Mouse (Mus musculus): ENCODE data around the gene Sorbs1. TPM values are rescaled to one million over a fixed set of nuclear protein-coding genes. Genes with fewer than 3 reads are reported as not detected.
A peak's percentile ranks its signal among the peaks of the same experiment; 100 is the strongest.

The Sorbs1 gene
- polyA plus RNA-seq, 1 experiment from 2014 or later = 35.7 TPM

DNA sequence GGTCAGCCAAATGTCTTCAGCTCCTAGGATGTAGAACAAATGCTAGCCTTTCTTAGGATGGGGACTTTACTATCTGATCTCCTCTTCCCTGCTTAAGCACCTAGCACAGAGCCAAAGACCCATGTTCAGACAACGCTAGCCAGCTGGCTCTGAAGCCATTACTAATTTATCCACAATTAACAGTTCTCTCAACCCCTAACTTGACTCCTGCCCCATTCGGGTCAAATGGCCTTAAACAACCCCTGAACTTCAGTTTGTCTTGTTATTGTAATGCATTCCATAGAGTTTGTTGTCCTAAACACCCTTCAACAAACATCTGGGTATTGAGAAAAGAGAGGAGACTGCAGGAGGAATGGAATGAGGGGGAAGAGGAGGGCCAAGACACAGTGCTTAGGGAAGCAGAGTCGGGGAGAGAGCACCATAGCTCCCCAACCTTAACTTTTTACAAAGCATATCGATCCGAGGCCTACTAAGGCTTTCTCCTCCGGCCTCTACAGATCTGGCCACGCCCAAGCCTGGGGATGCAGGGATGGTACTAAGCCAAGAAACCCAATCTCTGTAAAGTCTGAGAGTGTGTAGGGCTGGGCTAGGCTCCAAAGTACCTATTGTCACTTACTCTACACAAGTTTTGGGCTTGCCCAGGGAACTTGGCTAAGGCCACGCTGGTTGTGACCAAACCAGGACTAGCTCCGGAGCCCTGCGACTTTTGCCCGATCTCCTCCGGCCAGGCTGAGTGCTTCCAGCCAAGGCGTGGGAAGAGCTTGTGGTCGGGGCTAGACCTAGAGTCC, 238.0 kb downstream of the Sorbs1 start:
- Histone ChIP-seq H3K4me3 (ENCODE audit: low read depth, low read length) (no peak overlapping the region), H3K4me1 (ENCODE audit: control insufficient read depth, insufficient read depth, low read length) (no peaks in the 10 kb centered on the region), H3K27ac (replicated peaks; ENCODE audit: low read depth, low read length) (no peak overlapping the region), H3K27me3 (ENCODE audit: control insufficient read depth, insufficient read depth, low read length) (peaks cover 6% of the 10 kb centered on the region; the same call in 1 of the 2 replicates), H3K36me3 (replicated peaks; ENCODE audit: control insufficient read depth, insufficient read depth, low read depth, low read length) (no peaks in the 10 kb centered on the region), H3K9me3 (replicated peaks; ENCODE audit: control insufficient read depth, low read length) (no peaks in the 10 kb centered on the region), H3K4me2 (ENCODE audit: low read depth, low read length) (no peak overlapping the region), H3K9ac (replicated peaks; ENCODE audit: low read length) (no peak overlapping the region)
- DNase-seq (ENCODE audit: low spot score) (no peak), ATAC-seq (replicated peaks; ENCODE audit: insufficient number of reproducible peaks, low FRiP score, low TSS enrichment, low read depth) (no peak)
- WGBS = 82% methylated on average over 14 of the region's 14 CpGs

DNA sequence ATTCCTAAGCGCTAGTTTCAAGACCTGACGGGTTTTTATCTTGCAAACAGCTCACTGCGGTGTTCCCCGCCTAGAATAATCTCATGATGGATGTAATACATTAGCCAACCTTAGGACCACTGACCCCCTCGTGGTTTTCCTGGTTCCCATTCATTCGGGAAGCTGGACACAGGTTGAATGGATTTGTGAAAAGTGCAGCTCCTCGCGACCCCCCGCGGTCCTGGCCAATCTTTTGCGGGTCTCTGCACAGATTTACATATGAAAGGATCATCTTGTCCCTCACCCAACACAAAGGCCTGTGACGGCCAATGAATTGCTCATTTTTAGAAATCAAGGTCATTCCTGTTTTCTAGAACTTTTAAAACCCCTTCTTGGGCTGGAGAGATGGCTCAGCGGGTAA, 240.9 kb downstream of the Sorbs1 start:
- no peak overlapping the region for H3K4me2 ChIP-seq (ENCODE audit: low read depth, low read length)
- WGBS = 36% methylated on average over 13 of the region's 13 CpGs
- no peaks in the 10 kb centered on the region for H3K36me3 ChIP-seq (replicated peaks; ENCODE audit: control insufficient read depth, insufficient read depth, low read depth, low read length)
- H3K9ac ChIP-seq (replicated peaks; ENCODE audit: low read length) = no peak overlapping the region
- H3K27me3 ChIP-seq (ENCODE audit: control insufficient read depth, insufficient read depth, low read length) = peaks cover 10% of the 10 kb centered on the region; the same call in 1 of the 2 replicates
- H3K4me1 ChIP-seq (ENCODE audit: control insufficient read depth, insufficient read depth, low read length) = no peaks in the 10 kb centered on the region
- H3K4me3 ChIP-seq (ENCODE audit: low read depth, low read length) = no peak overlapping the region
- DNase-seq (ENCODE audit: low spot score) (no peak), ATAC-seq (replicated peaks; ENCODE audit: insufficient number of reproducible peaks, low FRiP score, low TSS enrichment, low read depth) (no peak)
- H3K9me3 ChIP-seq (replicated peaks; ENCODE audit: control insufficient read depth, low read length) = no peaks in the 10 kb centered on the region
- no peak overlapping the region for H3K27ac ChIP-seq (replicated peaks; ENCODE audit: low read depth, low read length)

DNA sequence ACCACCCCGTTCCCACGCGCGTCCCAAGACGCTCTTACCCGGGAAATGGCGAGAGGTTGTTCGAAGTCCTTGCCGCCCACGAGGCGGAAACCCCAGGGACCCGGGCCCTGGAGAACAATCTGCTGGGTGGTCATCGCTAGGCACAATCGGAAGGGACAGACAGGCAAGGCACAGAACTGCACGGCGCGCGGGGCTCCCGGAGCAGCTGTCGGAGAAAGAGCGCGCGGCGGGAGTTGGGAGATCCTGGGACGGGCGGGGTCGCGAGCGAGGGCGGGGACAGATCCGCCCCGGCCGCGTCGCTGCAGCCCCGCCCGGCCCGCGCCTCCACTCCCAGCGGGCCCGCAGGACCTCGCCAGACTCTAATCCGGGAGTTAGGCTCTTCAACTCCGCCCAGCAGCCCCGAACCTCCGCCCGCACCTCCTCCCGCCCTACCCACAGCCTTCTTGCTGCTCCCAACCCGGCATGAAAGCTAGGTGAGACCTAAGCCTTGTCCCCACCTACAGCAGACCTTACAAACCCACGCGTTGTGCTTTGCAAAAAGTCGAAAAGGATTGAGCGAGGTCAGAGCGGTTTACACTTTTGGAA, 242.2 kb downstream of the Sorbs1 start, which contains the start of gene Pdlim1:
Pdlim1 (minus strand) TSS at position 535 of the 585 bp plus-strand sequence.
- Histone ChIP-seq H3K4me2 (ENCODE audit: low read depth, low read length) (peak within 1 kb of the TSS; percentile 92), H3K4me3 (ENCODE audit: low read depth, low read length) (peak within 1 kb of the TSS; percentile 55), H3K27ac (replicated peaks; ENCODE audit: low read depth, low read length) (no peak within 1 kb of the TSS), H3K9ac (replicated peaks; ENCODE audit: low read length) (peak within 1 kb of the TSS; percentile 58), H3K4me1 (ENCODE audit: control insufficient read depth, insufficient read depth, low read length) (no peaks in the 10 kb centered on the region), H3K9me3 (replicated peaks; ENCODE audit: control insufficient read depth, low read length) (no peaks in the 10 kb centered on the region), H3K36me3 (replicated peaks; ENCODE audit: control insufficient read depth, insufficient read depth, low read depth, low read length) (no peaks in the 10 kb centered on the region), H3K27me3 (ENCODE audit: control insufficient read depth, insufficient read depth, low read length) (peaks cover 10% of the 10 kb centered on the region; the same call in 1 of the 2 replicates)
- ATAC-seq (replicated peaks; ENCODE audit: insufficient number of reproducible peaks, low FRiP score, low TSS enrichment, low read depth) (peak; percentile 78), DNase-seq (ENCODE audit: low spot score) (peak; percentile 80)
- under 1% methylated on average over 42 of the region's 54 CpGs for WGBS

DNA sequence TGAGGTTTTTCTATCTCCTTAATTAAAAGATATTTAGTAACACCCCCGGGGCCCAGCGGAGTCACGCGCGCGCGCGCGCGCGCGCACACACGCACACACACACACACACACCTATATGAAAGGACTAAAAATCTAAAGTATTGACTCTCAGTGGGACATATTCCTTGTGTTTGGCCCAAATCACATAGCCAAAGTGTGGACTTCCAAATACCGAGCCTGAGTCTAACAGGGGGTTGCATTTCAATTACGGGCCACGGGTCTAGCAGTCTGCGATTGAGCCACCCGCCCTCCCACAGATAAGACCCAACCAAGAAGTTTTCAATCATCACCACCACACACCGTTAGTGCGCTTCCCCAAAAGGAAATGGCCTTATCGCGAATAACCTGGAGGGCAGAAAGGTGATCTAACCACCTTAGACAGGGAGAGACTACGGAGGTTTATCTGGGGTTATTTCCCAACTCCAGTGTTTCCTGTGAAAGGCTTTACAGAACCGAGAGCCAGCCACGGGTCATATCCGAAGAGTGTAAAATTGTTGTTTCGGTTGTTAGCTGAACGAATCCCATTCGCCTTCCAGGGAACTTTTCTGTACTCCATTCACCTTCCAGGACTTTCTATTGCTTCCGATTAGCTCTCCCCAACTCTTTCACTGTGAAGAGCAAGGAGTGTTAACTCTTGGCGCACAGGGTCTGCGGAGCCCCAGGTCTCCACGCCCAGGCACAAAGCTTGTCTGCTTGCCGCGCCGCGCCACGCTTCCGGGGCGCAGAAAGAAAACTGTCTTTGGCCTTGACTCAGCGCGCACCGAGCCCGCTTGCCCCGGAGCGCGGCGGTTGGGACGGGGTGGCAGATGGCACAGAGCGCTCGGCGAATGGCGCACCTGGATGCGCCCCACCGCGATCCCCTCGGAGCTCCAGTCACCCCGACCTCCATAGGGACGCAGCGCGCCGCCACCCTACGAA, 242.9 kb downstream of the Sorbs1 start:
- peak overlapping the region; percentile 92 for H3K4me2 ChIP-seq (ENCODE audit: low read depth, low read length)
- no peaks in the 10 kb centered on the region for H3K4me1 ChIP-seq (ENCODE audit: control insufficient read depth, insufficient read depth, low read length)
- peak overlapping the region; percentile 55 for H3K4me3 ChIP-seq (ENCODE audit: low read depth, low read length)
- H3K27ac ChIP-seq (replicated peaks; ENCODE audit: low read depth, low read length) = no peak overlapping the region
- 7% methylated on average over 63 of the region's 63 CpGs for WGBS
- no peaks in the 10 kb centered on the region for H3K36me3 ChIP-seq (replicated peaks; ENCODE audit: control insufficient read depth, insufficient read depth, low read depth, low read length)
- peak overlapping the region; percentile 58 for H3K9ac ChIP-seq (replicated peaks; ENCODE audit: low read length)
- H3K9me3 ChIP-seq (replicated peaks; ENCODE audit: control insufficient read depth, low read length) = no peaks in the 10 kb centered on the region
- ATAC-seq (replicated peaks; ENCODE audit: insufficient number of reproducible peaks, low FRiP score, low TSS enrichment, low read depth) (peak; percentile 18; the same call in 1 of the 2 replicates), DNase-seq (ENCODE audit: low spot score) (no peak)
- peaks cover 10% of the 10 kb centered on the region; the same call in 1 of the 2 replicates for H3K27me3 ChIP-seq (ENCODE audit: control insufficient read depth, insufficient read depth, low read length)

DNA sequence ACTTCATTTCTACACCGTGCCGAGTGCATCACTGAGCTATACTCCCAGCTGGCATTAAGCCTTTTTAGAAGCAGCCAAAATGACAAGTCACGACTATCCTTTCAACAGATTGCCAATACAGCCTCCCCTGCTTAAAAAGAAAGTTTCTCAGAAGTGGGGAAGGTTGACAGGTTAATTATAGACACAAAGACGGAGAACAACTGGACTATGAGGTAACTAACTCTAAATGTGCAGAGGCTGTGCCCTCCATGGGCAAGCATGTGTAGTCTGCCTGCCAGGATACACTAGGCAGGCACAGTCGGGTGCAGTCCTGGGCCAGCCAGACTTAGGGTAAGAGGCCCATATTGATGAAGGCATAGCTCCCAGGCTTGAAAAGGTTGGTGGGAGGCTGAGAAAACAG, 244.1 kb downstream of the Sorbs1 start:
- DNase-seq (ENCODE audit: low spot score) = no peak
- no peak for ATAC-seq (replicated peaks; ENCODE audit: insufficient number of reproducible peaks, low FRiP score, low TSS enrichment, low read depth)
- Histone ChIP-seq H3K27ac (replicated peaks; ENCODE audit: low read depth, low read length) (no peak overlapping the region), H3K36me3 (replicated peaks; ENCODE audit: control insufficient read depth, insufficient read depth, low read depth, low read length) (no peaks in the 10 kb centered on the region), H3K27me3 (ENCODE audit: control insufficient read depth, insufficient read depth, low read length) (peaks cover 10% of the 10 kb centered on the region; the same call in 1 of the 2 replicates), H3K9ac (replicated peaks; ENCODE audit: low read length) (no peak overlapping the region), H3K9me3 (replicated peaks; ENCODE audit: control insufficient read depth, low read length) (no peaks in the 10 kb centered on the region), H3K4me1 (ENCODE audit: control insufficient read depth, insufficient read depth, low read length) (no peaks in the 10 kb centered on the region), H3K4me2 (ENCODE audit: low read depth, low read length) (no peak overlapping the region; the same call in 1 of the 2 replicates), H3K4me3 (ENCODE audit: low read depth, low read length) (no peak overlapping the region)
- 63% methylated on average over 5 of the region's 5 CpGs for WGBS

DNA sequence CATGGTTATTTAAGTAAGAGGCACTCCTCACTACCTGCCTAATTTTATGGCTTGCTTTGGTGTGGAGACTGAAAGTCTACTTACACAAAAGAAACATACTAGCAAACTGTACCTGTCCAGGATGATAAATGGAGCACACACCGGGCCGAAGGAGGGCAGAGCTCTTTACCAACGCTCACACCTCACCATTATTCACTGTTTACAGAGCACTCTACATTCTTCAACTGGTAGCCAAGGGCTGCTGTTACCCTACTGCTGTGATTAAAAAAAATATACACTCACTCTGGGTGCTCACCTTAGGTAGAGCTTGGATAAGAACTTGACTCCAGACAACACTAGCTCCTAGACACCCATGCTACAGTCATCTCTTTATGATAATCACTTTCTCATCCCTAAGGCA, 245.1 kb downstream of the Sorbs1 start:
- DNase-seq (ENCODE audit: low spot score) = no peak
- Histone ChIP-seq H3K9me3 (replicated peaks; ENCODE audit: control insufficient read depth, low read length) (no peaks in the 10 kb centered on the region), H3K9ac (replicated peaks; ENCODE audit: low read length) (no peak overlapping the region), H3K27ac (replicated peaks; ENCODE audit: low read depth, low read length) (no peak overlapping the region), H3K27me3 (ENCODE audit: control insufficient read depth, insufficient read depth, low read length) (peaks cover 10% of the 10 kb centered on the region; the same call in 1 of the 2 replicates), H3K4me3 (ENCODE audit: low read depth, low read length) (no peak overlapping the region), H3K4me2 (ENCODE audit: low read depth, low read length) (no peak overlapping the region), H3K4me1 (ENCODE audit: control insufficient read depth, insufficient read depth, low read length) (no peaks in the 10 kb centered on the region), H3K36me3 (replicated peaks; ENCODE audit: control insufficient read depth, insufficient read depth, low read depth, low read length) (no peaks in the 10 kb centered on the region)
- ATAC-seq (replicated peaks; ENCODE audit: insufficient number of reproducible peaks, low FRiP score, low TSS enrichment, low read depth) = no peak
- WGBS = 89% methylated on average over 3 of the region's 3 CpGs

DNA sequence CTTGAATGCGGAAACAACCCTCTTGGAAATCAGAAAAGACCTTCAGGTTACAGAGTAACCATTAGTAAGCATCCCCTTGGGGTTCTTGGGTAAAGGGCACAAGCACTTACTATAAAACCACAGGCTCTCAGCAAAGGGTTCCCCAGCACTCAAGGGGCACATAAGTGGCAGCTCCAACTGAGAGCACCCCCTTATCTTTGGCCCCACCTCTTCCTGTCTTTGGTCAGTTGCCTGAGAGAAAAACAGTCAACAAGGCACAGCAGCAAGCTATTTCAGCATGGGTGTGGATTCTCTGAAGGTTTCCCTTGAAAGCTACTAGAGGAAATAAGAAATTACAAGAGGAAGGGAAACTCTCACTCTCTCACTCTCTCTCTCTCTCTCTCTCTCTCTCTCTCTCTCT, 246.2 kb downstream of the Sorbs1 start:
- Histone ChIP-seq H3K27ac (replicated peaks; ENCODE audit: low read depth, low read length) (no peak overlapping the region), H3K4me2 (ENCODE audit: low read depth, low read length) (no peak overlapping the region), H3K36me3 (replicated peaks; ENCODE audit: control insufficient read depth, insufficient read depth, low read depth, low read length) (no peaks in the 10 kb centered on the region), H3K4me3 (ENCODE audit: low read depth, low read length) (no peak overlapping the region), H3K4me1 (ENCODE audit: control insufficient read depth, insufficient read depth, low read length) (no peaks in the 10 kb centered on the region), H3K9ac (replicated peaks; ENCODE audit: low read length) (no peak overlapping the region), H3K9me3 (replicated peaks; ENCODE audit: control insufficient read depth, low read length) (no peaks in the 10 kb centered on the region), H3K27me3 (ENCODE audit: control insufficient read depth, insufficient read depth, low read length) (peaks cover 10% of the 10 kb centered on the region; the same call in 1 of the 2 replicates)
- 83% methylated on average over 1 of the region's 1 CpGs for WGBS
- DNase-seq (ENCODE audit: low spot score) (no peak), ATAC-seq (replicated peaks; ENCODE audit: insufficient number of reproducible peaks, low FRiP score, low TSS enrichment, low read depth) (no peak)
